Mouse (Mus musculus): Measurements from ENCODE around the gene Gm21885.
"Not testable (repeated sequence)": the region's sequence is repeated elsewhere in the genome, so short reads cannot be mapped to it uniquely, and the experiment has no call there.

The Gm21885 gene

DNA sequence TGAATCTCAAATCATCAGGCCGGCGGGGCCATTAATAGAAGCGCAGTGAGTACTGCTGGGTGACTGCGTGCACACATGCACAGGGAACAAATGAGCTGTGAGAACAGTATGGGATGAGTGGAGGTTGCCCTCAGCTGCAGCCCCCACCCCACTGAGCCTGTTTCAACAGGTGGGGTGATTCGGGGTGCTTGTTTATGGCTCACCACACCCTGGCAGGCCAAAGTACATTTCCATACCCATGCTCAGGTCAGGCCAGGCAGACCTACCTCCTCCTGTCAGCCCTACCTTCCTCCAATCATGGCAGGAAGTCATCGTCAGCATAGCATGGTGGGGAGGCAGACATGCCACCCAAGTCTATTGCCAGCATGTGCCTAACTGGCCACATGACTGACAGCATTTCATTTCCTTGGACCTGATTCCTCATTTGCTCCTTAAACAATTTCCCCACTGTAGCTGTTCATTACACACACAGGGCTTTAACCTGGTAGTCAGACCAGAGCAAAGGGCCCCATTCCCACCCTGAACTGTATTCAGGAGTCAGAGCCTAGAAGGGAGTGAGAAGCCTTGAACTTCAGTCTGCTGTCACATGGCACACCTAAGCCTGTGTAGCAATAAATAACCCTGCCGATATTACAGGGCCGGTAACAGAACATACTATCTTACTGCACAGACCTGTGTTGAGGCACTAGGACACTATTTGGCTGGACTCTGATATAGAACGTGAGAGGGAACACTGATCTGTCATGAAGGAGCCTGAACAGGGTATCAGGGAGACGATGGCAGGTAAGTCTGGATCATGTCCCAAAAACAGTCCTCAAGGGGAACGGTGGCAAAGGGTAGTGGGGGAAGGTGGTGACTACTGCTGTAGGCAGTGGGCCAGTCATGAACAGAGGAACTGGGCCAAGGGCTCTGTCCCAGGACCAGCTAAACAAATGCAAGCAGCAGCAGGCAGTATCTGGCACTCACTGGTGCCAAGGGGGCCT lies at the start of gene Gm21885:
Gene Gm21885, plus strand, starts transcription at position 675 of the 983 bp plus-strand sequence.
- DNase-seq (ENCODE audit: low read depth, low spot score), result no peak

DNA sequence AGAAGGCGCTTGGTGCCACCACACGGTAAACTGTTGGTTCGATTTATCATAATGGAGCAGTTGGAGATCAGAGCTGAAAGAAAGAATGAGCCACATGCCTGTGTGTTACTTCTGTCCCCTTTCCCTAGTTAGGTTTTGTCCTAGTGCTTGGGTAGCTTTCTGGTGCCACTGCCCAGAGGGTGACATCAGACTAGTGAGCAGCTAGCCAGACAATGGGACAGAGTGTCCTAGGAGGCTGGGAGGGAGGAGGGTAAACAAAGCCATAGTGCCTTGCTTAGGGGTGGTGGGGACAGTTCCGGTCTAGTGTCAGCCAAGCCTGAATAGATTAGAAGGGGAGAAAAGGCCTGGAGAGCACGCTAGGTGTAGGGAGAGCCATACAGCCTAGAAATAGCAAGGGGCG lies 48.3 kb upstream of the Gm21885 start:
- DNase-seq (ENCODE audit: low read depth, low spot score), result peak; percentile 77

DNA sequence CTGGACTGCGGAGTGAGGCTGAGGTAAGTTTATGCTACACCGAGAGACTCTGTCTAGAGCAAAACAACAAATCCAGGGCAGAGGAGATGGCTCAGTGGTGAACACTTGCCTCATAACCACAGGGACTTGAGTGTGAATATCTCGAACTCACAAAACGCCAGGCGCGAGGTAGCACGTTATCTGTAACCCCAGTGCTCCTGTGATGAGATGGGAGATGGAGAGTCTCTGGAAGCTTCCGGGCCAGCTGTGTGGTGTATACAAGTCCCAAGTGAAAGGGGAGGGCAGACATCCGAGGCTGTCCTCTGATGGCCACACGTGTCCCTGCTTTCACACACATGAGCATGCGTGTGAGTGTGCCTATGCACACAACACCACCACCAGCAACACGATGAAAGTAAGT lies 47.3 kb upstream of the Gm21885 start:
- DNase-seq (ENCODE audit: low read depth, low spot score), result no peak

DNA sequence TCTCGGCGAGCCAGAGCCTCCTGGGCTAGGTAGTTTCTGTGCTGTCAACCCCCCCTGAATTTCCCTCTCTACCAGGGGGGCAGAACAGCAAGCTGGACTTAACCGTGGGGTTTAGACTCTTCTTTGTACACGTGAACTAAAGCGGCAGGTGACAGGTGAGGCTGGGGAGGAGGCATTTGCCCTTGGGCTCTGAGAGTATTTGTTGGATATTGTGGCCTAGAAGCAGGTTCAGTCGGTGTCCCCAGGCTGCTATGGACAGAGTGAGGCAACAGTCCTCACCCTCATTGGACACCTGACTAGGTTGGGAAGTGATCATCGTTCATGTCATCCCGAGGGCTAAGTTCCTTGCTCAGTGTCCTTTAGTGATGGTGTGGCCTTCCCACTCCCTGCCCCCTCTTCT lies 46.8 kb upstream of the Gm21885 start:
- no peak for DNase-seq (ENCODE audit: low read depth, low spot score)

DNA sequence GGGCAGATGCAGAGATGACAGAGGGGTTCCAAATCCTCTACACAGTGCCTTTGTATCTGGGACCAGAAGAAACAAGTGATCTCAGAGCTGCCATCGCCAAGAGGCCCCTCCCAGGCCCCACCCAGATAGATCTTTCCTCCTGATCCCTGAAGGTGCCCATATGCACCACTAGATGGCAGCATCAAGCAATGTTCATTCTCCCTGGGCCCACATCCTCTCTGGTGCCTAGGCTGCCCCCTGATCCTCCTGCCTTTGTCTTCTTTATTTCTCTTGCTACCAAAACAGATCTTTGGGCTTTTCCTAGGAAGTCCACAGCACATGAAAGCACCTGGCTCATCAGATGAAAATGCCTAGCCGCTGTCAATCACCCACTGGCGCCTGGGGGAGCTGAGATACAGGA lies 45.6 kb upstream of the Gm21885 start:
- DNase-seq (ENCODE audit: low read depth, low spot score), result peak; percentile 77

DNA sequence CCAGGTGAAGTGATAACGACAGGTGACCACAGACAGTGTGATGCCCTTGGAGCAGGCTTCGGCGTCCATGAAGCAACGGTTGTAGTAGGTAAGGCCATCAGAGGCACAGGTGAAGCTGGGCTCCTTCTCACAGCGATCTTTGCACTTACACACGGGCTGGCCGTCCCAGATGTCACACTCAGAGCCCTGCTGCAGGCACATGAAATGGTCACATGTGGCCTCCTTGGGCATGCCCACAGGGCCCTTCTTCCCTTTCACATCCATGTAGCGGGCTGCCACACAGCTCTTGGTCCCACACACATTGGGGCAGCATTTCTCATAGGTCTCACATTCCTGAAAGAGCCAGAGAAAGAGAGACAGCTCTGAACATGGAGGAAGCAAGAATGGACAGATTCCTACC lies 42.9 kb upstream of the Gm21885 start:
- no peak for DNase-seq (ENCODE audit: low read depth, low spot score)

DNA sequence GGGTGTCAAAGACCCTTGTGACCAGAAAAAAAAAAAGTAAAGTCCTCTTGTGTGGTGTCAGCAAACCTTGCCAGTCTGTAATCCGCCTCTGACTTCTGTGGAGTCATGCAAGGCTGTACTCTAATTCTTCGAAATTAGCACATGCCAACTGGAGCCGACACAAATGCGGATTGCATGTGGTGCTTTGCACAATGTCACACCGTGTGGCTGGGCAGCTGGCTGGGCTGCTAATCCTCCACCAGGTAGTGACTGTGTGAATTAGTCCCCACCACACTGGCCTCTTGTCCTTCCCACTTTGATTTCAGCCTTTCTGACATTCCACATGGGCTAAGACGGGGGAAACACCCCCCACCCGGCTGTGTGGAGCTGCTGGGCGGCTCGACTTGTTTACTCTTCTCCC lies 42.0 kb upstream of the Gm21885 start:
- DNase-seq (ENCODE audit: low read depth, low spot score), result no peak

DNA sequence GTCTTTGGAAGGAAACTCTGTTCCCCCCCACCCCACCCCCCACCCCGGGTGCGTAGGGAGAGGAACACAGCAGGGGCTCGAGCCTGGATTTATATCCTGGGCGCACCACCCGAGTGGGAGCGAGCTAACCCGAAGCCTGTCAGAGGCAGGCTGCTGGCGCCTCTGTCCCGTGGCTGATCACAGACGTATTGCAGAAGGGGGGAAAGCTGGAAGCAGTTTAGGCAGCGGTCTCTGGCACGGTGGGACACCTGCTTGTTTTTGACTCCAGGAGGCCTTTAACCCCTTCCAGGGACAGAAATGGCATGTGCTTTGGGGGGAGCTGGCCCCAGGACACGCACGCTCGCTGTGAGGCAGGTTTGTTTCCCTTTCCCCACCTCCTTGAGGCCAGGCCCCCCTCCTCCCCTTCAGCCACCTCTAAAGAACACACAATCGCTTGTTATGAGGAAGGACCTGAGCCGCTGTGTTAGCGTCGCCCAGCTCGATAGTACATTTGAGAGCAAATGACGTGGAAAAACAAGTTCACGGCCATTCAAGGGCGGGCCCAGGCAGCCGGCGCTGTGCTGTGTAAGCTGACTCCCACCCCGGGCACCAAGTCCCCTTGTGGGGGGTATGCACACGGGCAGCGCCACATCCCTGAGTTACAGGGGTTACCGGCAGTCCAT lies 38.8 kb upstream of the Gm21885 start:
- DNase-seq (ENCODE audit: low read depth, low spot score), result no peak

DNA sequence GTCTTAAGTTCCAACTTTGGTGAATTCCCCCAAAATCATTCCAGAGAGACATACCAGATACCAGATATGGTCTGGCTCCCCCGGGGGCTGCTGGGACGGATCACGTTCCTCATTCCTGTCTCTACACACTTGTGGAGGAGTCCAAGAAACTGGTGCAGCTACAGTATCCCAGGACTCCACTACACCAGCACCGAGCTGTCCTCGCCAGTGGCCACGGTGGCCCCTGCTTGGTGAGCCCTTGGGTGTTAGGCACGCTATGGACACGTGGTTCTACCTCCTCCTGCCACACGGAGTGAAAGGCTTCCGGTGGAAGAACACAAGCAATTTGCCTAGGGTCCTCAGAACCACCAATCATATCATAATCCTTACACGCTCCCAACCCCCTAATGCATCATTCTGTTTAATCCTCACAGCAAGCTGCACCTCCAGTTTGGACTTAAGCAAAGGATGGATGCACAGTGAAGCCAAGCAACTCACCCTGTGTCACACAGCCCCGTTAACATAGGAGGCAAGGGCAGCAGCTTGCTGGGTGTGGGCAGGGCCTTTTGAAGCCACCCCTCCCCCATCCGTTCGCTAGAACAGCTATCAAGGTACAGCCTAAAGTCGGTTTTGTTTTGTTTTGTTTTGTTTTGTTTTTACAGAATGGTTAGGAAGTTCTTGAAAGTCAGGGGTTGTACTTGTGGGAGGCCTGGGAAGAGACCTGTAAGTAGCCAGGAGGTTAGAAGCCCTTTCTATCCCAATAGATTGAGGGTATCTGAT lies 38.1 kb upstream of the Gm21885 start:
- DNase-seq (ENCODE audit: low read depth, low spot score), result no peak

DNA sequence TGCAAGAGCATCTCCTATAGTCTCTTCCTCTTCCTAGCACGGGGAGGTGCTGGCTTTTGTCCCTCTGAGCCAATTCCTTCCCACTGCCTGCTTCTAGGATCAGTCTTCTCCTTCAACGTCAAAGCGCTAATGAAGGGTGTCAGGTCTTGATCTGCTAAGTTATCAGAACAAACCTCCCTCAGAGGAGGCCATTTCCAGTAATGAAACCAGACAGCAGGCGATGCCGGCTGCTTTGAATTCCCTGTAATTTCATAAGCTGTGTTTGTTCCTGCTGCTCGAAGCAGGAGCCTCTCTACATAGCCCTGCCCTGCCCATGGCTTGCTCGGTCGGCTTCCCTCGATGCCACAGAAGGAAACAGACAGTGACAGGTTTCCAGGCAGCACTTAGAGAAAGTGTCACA lies 37.3 kb upstream of the Gm21885 start:
- DNase-seq (ENCODE audit: low read depth, low spot score), result no peak

DNA sequence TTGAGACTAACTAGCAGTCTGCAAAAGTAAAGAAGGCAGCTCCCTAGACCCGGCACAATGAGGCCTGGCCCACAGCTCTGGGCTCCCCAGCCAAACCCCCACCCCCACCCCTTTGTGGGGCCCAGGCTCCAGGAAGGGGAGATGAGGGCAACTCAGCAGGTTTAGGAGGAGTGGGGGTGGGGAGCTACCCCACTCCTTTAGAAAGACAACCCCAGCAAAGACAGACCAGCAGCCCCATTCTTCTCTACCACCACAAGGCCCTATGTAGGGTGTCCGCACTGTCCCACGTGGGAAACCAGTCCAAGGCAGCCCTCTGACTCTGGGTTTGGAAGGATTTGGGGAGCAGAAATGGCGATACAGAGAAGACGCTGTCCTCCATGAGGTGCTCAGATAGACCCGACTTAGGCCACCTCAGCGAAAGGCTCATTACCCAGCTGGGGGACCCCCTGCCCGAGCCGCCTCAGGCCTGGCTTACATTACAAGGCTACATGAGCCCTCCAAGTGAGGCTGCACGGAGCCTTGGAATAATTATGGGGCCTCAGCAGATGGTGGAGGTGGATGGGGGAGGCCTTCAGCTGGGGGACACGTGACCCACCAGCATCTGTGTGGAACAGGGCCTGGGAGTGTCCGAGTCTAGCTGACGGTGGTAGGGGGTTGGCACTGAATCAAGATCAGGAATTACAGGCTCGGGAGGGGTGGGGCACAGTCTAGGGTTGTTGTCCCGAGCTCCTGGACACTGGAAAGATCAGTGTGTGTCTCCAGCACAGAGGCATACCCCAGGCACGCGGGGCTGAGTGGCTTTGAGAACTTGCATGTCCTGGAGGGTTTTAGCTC lies 35.5 kb upstream of the Gm21885 start, which contains the start of gene Wfikkn2:
Gene Wfikkn2, minus strand, starts transcription at position 51 of the 834 bp plus-strand sequence.
- no peak for DNase-seq (ENCODE audit: low read depth, low spot score)

DNA sequence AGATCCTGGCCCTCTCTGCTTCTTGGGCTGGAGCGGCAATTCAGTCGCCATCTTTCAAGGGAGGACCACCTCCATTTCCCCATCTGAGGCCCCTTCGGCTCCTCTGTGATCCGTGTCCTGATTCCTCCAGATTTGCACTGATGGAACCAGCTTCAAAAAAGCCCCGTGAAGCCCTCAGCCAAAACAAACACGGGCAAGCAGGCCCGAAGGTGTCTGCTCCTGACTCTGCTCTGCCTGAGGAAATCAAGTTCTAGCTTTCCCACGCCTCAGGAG lies 34.9 kb upstream of the Gm21885 start:
- DNase-seq (ENCODE audit: low read depth, low spot score), result no peak

DNA sequence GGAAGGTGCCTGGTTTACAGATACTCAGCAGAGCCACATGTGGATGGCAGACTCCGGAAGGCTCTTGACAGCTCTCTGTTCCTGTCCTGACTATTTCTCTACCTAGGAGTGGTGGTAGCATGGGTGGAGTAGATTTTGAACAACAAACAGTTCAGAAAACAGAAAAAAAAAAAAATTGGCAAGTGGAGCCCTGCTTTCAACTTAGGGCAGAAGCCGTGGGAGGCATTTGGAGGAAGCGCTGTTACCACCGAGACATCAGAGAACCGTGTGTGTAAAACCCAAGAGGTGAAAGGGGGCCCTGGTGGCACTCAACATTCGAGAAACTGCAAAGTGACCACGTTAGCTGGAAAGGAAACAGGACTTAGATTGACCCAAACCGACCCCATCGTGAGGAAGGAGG lies 28.5 kb upstream of the Gm21885 start:
- DNase-seq (ENCODE audit: low read depth, low spot score), result no peak

DNA sequence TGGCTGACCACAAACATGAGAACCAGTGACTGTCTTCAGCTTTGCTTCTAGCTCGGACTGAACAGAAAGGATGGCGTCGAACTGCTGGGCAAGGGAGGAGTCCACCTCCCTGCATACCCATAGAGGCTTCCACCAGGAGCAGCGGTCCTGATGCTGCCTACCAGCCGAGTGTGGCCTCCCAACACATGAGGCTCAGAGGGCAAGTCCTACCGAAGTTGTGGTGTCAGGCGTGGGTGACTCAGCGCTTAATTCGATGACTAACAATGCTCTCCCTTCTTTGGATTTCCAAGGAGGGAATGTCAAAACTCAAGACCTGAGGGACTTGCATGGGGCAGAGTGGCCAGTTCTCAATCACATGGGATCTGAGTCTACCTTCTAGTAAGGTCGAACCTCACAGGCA lies 28.0 kb upstream of the Gm21885 start:
- DNase-seq (ENCODE audit: low read depth, low spot score), result no peak

DNA sequence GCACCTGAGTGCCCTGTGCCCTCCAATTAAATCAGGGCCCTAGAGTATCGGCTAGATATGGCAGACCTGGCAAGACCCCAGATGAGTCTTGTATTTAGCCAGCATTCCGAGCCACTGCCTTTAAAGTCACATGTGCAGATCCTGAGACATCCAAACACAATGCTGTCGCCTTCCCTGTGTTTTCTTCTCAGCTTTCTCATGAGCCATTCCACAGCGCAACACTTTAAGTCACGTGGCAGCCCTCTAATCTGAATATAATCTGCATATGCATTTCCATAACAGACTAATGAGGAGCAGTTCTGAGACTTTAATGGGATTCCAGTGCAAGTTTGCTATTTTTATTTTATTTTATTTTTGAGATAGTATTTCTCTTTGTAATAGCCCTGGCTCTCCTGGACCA lies 25.9 kb upstream of the Gm21885 start:
- DNase-seq (ENCODE audit: low read depth, low spot score), result no peak

DNA sequence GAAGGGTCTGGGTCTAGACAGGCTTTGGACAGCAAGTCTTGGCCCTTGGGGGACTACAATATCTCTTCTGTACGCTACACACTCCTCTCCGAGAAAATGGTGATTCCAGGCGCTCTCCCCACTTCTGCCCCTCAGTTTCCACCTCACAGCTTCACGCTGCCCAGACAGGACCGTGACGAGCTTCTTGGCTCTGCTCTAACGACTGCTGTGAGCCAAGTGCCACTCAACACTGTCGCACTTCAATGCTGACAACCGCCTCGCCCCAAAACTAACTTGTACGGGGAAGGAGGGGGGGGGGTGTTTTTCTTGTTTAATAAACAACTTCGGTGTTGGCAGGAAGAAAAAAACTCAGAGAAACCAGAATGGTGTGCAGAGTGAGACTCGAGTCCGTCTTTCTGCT lies 23.7 kb upstream of the Gm21885 start:
- DNase-seq (ENCODE audit: low read depth, low spot score), result no peak

DNA sequence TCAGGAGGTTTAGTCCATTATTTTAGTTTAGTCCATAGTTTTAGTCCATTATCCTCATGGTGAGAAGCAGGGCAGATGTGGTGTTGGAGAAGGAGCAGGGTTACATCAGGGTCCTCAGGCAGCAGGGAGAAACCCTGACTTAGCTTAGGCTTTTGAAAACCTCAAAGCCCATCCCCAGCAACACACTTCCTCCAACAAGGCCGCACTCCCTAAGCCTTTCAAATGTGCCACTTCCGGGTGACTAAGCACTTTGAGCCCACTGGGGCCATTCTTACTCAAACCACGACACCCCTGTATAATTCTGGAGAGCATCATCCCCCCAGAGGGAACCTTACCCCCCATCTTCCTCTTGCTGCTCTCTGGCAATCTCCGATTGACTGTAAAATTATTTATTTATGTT lies 21.9 kb upstream of the Gm21885 start:
- no peak for DNase-seq (ENCODE audit: low read depth, low spot score)

DNA sequence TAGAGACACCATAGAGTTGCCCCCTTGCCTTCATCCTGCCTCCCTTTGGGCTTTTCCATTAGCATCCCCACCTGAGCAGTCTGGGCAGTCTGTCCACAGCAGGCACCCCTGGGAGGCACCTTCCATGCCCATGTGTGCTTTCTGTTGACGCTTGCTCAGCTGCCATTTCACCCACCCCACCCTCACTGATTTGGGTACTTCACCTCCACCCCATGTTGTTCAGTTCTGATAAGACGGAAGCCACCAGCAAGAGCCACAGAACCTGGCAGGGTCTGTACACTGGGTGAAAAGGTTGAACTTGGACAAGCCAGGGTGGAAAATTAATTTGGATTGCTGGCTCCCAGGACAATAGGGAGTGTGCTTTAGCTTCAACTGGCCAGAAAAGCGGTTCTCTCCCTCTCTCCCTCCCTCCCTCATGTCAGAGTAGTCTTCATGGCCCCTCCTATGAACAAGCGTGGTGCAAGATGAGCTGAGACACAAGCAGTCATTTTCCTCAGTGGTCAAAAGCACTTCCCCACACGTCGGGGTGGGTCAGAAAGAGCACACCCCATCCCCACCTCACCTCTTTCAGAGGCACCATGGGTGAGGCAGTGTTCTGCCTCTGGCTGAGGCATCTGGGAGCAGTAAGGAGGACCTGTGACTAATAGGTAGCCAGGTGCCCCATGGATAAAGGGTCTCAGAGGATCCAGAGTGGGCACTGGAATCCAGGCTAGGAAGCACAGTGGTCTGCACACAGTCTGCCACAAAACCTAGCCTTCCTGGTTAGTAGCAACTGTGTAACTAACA lies 19.9 kb upstream of the Gm21885 start:
- no peak for DNase-seq (ENCODE audit: low read depth, low spot score)

DNA sequence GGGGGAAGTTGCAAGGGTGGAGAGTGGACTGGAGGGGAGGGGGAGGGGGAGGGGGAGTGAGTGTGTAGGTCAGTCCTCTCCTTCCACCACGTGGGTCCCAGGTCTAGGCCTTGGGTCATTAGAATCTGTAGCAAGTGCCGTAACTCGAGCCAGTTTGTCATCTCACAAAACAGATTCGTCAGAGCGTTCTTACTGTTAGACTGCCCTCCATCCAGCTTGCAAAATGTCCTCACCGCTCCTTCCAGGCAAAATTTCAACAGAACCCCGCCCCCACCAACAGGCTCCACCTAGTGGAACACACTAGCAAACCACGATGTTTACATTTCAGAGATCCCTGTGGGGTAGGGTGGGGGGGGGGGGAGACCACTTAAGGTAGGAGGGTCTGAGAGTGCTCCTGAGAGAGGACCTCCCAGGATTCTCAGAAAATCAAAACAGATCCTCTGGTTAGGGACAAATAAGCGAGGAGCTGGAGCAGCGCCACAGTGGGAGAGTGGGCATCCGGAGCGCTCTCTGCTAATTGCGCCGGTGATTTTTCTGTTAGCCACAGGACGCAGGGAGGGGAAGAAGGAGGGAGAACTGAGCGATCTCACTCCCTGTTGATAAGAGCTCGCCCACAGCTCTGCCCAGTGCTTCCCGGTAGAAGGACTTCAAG lies 16.4 kb upstream of the Gm21885 start:
- DNase-seq (ENCODE audit: low read depth, low spot score), result no peak

DNA sequence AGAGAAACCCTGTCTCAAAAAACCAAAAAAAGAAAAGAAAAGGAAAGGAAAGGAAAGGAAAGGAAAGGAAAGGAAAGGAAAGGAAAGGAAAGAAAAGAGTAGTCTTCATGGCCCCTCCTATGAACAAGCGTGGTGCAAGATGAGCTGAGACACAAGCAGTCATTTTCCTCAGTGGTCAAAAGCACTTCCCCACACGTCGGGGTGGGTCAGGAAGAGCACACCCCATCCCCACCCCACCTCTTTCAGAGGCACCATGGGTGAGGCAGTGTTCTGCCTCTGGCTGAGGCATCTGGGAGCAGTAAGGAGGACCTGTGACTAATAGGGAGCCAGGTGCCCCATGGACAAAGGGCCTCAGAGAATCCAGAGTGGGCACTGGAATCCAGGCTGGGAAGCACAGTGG lies 15.5 kb upstream of the Gm21885 start:
- not testable (repeated sequence) for DNase-seq (ENCODE audit: low read depth, low spot score)
